Comparison of ENCODE assay signal across 11 mouse cellular contexts in the genomic region with DNA sequence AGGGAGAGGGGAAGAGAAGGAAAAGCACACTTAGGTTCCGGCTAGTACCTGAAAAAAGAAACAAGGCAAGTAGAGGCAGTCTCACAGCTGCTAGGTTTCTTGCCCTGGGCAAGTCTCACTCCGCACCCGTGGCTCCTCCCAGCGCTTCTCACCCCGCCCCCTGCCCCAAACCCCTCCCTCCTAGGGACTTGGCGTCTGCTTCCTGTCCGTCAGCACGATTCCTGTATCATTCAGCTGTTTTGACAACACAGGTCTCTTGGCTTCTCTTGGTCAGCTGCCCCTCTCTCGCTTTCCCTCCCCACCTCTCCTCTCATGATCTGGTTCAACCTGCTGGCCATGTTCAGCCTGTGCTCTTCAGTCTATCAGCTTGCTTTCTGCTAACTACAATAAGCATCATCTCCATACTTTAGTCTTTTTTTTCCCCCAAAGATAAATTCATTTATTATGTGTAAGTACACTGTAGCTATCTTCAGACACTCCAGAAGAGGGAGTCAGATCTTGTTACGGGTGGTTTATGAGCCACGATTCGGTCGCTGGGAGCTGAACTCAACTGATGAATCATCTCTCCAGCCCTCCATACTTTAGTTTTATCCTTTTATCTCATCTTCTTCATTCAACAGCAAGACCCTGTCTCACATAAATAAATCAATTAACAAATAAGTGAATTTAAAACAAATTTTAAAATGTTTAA. TPM values are rescaled to one million over a fixed set of nuclear protein-coding genes. Genes with fewer than 3 reads are reported as not detected.
DNase-seq lines count a peak whose midpoint lies in the region; ATAC-seq and TF ChIP-seq lines count a peak whose summit lies in the region.
"Had no signal": no experiment of that assay in that cellular context is flagged by ENCODE, and none has a peak within 500 bp of the region (broad histone marks: within the 10 kb centered on the region; RNA-seq: fewer than 3 reads in every experiment).

No protein-coding gene starts in this region.

- H3K4me2 ChIP-seq in limb, embryonic 14.5 days (replicated peaks; ENCODE audit: low read depth, low read length, severe bottlenecking): no peak overlapping the region
- H3K4me2 ChIP-seq in kidney, embryonic 16.5 days (replicated peaks; ENCODE audit: low read depth, low read length): no peak overlapping the region; the same call in 1 of the 2 replicates
- H3K4me2 ChIP-seq: neural tube, embryonic 13.5 days had no signal

- H3K4me1 ChIP-seq in limb, embryonic 14.5 days (ENCODE audit: control insufficient read depth, insufficient read depth, low read length): no peaks in the 10 kb centered on the region
- H3K4me1 ChIP-seq in limb, embryonic 10.5 days: peaks cover 2% of the 10 kb centered on the region; the same call in 1 of the 2 replicates
- peaks cover 43% of the 10 kb centered on the region for H3K4me1 ChIP-seq in E14TG2a.4 (replicated peaks; ENCODE audit: low read depth, low read length)
- no peaks in the 10 kb centered on the region for H3K4me1 ChIP-seq in kidney, embryonic 16.5 days (ENCODE audit: insufficient read depth, low read length)
- H3K4me1 ChIP-seq: neural tube, embryonic 13.5 days had no signal

- peak; percentile 12 for DNase-seq in limb, embryonic 14.5 days (ENCODE audit: low spot score)
- no peak for DNase-seq in limb, embryonic 10.5 days (ENCODE audit: low spot score)
- DNase-seq in urinary bladder, adult 2 months (ENCODE audit: low spot score): no peak
- DNase-seq in retina, postnatal 1 day: no peak
- DNase-seq: cerebellum, adult 9-10 months had no signal

- no peaks in the 10 kb centered on the region for H3K9me3 ChIP-seq in limb, embryonic 14.5 days (ENCODE audit: control insufficient read depth, low read length)
- no peaks in the 10 kb centered on the region for H3K9me3 ChIP-seq in limb, embryonic 10.5 days (replicated peaks)
- H3K9me3 ChIP-seq in E14TG2a.4 (ENCODE audit: low read length): peaks cover 16% of the 10 kb centered on the region
- H3K9me3 ChIP-seq in kidney, embryonic 16.5 days (ENCODE audit: low read length): peaks cover 3% of the 10 kb centered on the region; the same call in 1 of the 2 replicates
- H3K9me3 ChIP-seq: neural tube, embryonic 13.5 days had no signal

- no peak overlapping the region for H3K27ac ChIP-seq in limb, embryonic 14.5 days (replicated peaks; ENCODE audit: low read depth, low read length)
- H3K27ac ChIP-seq in limb, embryonic 10.5 days: no peak overlapping the region
- no peak overlapping the region for H3K27ac ChIP-seq in kidney, embryonic 16.5 days (ENCODE audit: low read length)
- H3K27ac ChIP-seq: neural tube, embryonic 13.5 days had no signal

- no peak overlapping the region for H3K4me3 ChIP-seq in limb, embryonic 14.5 days (replicated peaks; ENCODE audit: low read length)
- no peak overlapping the region for H3K4me3 ChIP-seq in limb, embryonic 10.5 days
- peak overlapping the region; percentile 65 for H3K4me3 ChIP-seq in E14TG2a.4 (replicated peaks; ENCODE audit: low read length)
- H3K4me3 ChIP-seq in kidney, embryonic 16.5 days (ENCODE audit: low read length): no peak overlapping the region
- H3K4me3 ChIP-seq: neural tube, embryonic 13.5 days had no signal

- H3K36me3 ChIP-seq in limb, embryonic 14.5 days (ENCODE audit: control insufficient read depth, insufficient read depth, low read length): no peaks in the 10 kb centered on the region
- H3K36me3 ChIP-seq in limb, embryonic 10.5 days: no peaks in the 10 kb centered on the region
- H3K36me3 ChIP-seq in E14TG2a.4 (ENCODE audit: insufficient read depth, low read length): peaks cover 7% of the 10 kb centered on the region; the same call in 1 of the 2 replicates
- no peaks in the 10 kb centered on the region for H3K36me3 ChIP-seq in kidney, embryonic 16.5 days (ENCODE audit: insufficient read depth, low read length)
- H3K36me3 ChIP-seq: neural tube, embryonic 13.5 days had no signal

- no peak overlapping the region for H3K9ac ChIP-seq in limb, embryonic 14.5 days (ENCODE audit: low read depth, low read length, severe bottlenecking)
- H3K9ac ChIP-seq in kidney, embryonic 16.5 days (replicated peaks; ENCODE audit: low read length): no peak overlapping the region
- H3K9ac ChIP-seq: neural tube, embryonic 13.5 days had no signal

- TF ChIP-seq CTCF in E14TG2a.4 (conservative IDR thresholded peaks at IDR 0.05; ENCODE audit: low read length): no peak

- ATAC-seq in limb, embryonic 14.5 days (ENCODE audit: low FRiP score, low read depth): no peak
- ATAC-seq in erythroid progenitor cell, adult 5-6 weeks (replicated peaks; ENCODE audit: low FRiP score, poor library complexity, severe bottlenecking): peak; percentile 76; the same call in 1 of the 2 replicates
- ATAC-seq in megakaryocyte progenitor cell, adult 5-6 weeks (replicated peaks; ENCODE audit: poor library complexity): peak; percentile 80
- no peak for ATAC-seq in kidney, embryonic 16.5 days (ENCODE audit: low FRiP score, low TSS enrichment)

- no peak for TF ChIP-seq POLR2A in limb, embryonic 14.5 days (IDR thresholded peaks at IDR 0.05; ENCODE audit: borderline replicate concordance, extremely low read depth, insufficient read depth, insufficient read length)

- 69% methylated on average over 13 of the region's 13 CpGs for WGBS in limb, embryonic 14.5 days
- 71% methylated on average over 13 of the region's 13 CpGs for WGBS in limb, embryonic 10.5 days
- WGBS in kidney, embryonic 16.5 days: 58% methylated on average over 13 of the region's 13 CpGs

- H3K27me3 ChIP-seq in limb, embryonic 14.5 days (ENCODE audit: control insufficient read depth, insufficient read depth, low read length): no peaks in the 10 kb centered on the region
- no peaks in the 10 kb centered on the region for H3K27me3 ChIP-seq in limb, embryonic 10.5 days (ENCODE audit: low read depth, poor library complexity, severe bottlenecking)
- no peaks in the 10 kb centered on the region for H3K27me3 ChIP-seq in E14TG2a.4 (ENCODE audit: insufficient read depth, low read length)
- H3K27me3 ChIP-seq in kidney, embryonic 16.5 days (ENCODE audit: insufficient read depth, low read length): no peaks in the 10 kb centered on the region
- H3K27me3 ChIP-seq: neural tube, embryonic 13.5 days had no signal

RNA-seq across cellular contexts. Expression of a gene that starts 35.0 kb away (rescaled TPM):
- 0.06 and 0.08 TPM in 2 replicates for polyA plus RNA-seq in limb, embryonic 14.5 days (2012; rRNA removed)
- not detected in 2 replicates for polyA plus RNA-seq in limb, embryonic 14.5 days (2014; fragmentation: Nextera tagmentation; extraction: Ambion mirVana)
- polyA plus RNA-seq in limb, embryonic 10.5 days (2016; fragmentation: Nextera tagmentation; extraction: Ambion mirVana): not detected in 2 replicates
- not detected in 2 replicates for total RNA-seq in erythroid progenitor cell, adult 5-6 weeks (2015; ENCODE audit: low replicate concordance)
- total RNA-seq in erythroid progenitor cell, adult 5-6 weeks (2017; ENCODE audit: low replicate concordance): not detected in 2 replicates
- total RNA-seq in megakaryocyte progenitor cell, adult 5-6 weeks (2015): 0.02 TPM in 1 of 2 replicates, not detected in the other
- not detected in 2 replicates for total RNA-seq in megakaryocyte progenitor cell, adult 5-6 weeks (2017)
- not detected in 2 replicates for polyA plus RNA-seq in kidney, embryonic 16.5 days (2015; fragmentation: Nextera tagmentation; extraction: Ambion mirVana)
- polyA plus RNA-seq in urinary bladder, adult 2 months (2012; rRNA removed): 2.0 and 2.6 TPM in 2 replicates
- total RNA-seq: hematopoietic stem cell, adult 5-6 weeks had no signal
- polyA plus RNA-seq: neural tube, embryonic 13.5 days had no signal

RNA-seq across cellular contexts. Expression of a gene that starts 39.2 kb away (rescaled TPM):
- polyA plus RNA-seq in limb, embryonic 14.5 days (2012; rRNA removed): 45.7 and 47.8 TPM in 2 replicates
- 43.1 and 43.6 TPM in 2 replicates for polyA plus RNA-seq in limb, embryonic 14.5 days (2014; fragmentation: Nextera tagmentation; extraction: Ambion mirVana)
- polyA plus RNA-seq in limb, embryonic 10.5 days (2016; fragmentation: Nextera tagmentation; extraction: Ambion mirVana): 46.2 and 49.0 TPM in 2 replicates
- 61.6 and 69.6 TPM in 2 replicates for total RNA-seq in erythroid progenitor cell, adult 5-6 weeks (2015; ENCODE audit: low replicate concordance)
- total RNA-seq in erythroid progenitor cell, adult 5-6 weeks (2017; ENCODE audit: low replicate concordance): 57.6 and 59.2 TPM in 2 replicates
- total RNA-seq in megakaryocyte progenitor cell, adult 5-6 weeks (2015): 51.0 and 54.1 TPM in 2 replicates
- 29.0 and 40.3 TPM in 2 replicates for total RNA-seq in megakaryocyte progenitor cell, adult 5-6 weeks (2017)
- 38.0 and 39.6 TPM in 2 replicates for polyA plus RNA-seq in kidney, embryonic 16.5 days (2015; fragmentation: Nextera tagmentation; extraction: Ambion mirVana)
- 76.8 and 82.9 TPM in 2 replicates for polyA plus RNA-seq in urinary bladder, adult 2 months (2012; rRNA removed)

Comparison
In these comparisons a context has a peak if more than half of its experiments do, and no peak if none do; other contexts are left out.
1. ATAC-seq: peak in erythroid progenitor cell, adult 5-6 weeks (single experiment) and megakaryocyte progenitor cell, adult 5-6 weeks (single experiment); none in limb, embryonic 14.5 days (single experiment) and kidney, embryonic 16.5 days (single experiment).